Mouse (Mus musculus): ENCODE data around the gene Hesx1. TPM values are rescaled to one million over a fixed set of nuclear protein-coding genes. Genes with fewer than 3 reads are reported as not detected.

Gene Hesx1
- total and polyA plus RNA-seq, 3 experiments, result 1.9 to 4.3 (median 3.9) TPM

GRCm38 (mm10) chr14:27031142-27031541, 36.9 kb downstream of the Hesx1 start:
- Histone ChIP-seq H3K4me2 (ENCODE audit: insufficient read depth, low read depth, poor library complexity, severe bottlenecking) (no peak overlapping the region), H3K4me3 (replicated peaks in 1 of 3; ENCODE audit: low read depth in 2 of 3, low read length in 2 of 3, poor library complexity in 1 of 3) (no peak overlapping the region), H3K9me3 (replicated peaks; ENCODE audit: low read length) (no peaks in the 10 kb centered on the region), H3K4me1 (ENCODE audit: control insufficient read depth in 1 of 2, insufficient read depth in 2 of 2) (no peaks in the 10 kb centered on the region), H3K27me3 (replicated peaks) (no peaks in the 10 kb centered on the region), H3K79me2 (replicated peaks; ENCODE audit: control insufficient read depth, extremely low read depth, insufficient read depth, poor library complexity, severe bottlenecking) (no peaks in the 10 kb centered on the region), H3K9ac (ENCODE audit: insufficient read depth, low read depth) (no peak overlapping the region), H3K36me3 (replicated peaks in 1 of 2; ENCODE audit: control insufficient read depth in 1 of 2, insufficient read depth in 1 of 2, low read length in 1 of 2) (no peaks in the 10 kb centered on the region), H3K27ac (ENCODE audit: insufficient read depth, low read depth) (no peak overlapping the region)
- DNase-seq (ENCODE audit: extremely low read depth), result peak; percentile 61
- TF ChIP-seq SMC3 (IDR thresholded peaks at IDR 0.05; ENCODE audit: low read depth, low read length), result peak; percentile 76
- peak; percentile 72 for TF ChIP-seq RAD21 (IDR thresholded peaks at IDR 0.05; ENCODE audit: low read depth, low read length)
- TF ChIP-seq ZC3H11A (IDR thresholded peaks at IDR 0.05; ENCODE audit: low read depth, low read length), result peak; percentile 33
- TF ChIP-seq E2F4 (IDR thresholded peaks at IDR 0.05; ENCODE audit: insufficient replicate concordance, low read depth, low read length), result no peak
- TF ChIP-seq MEF2A (IDR thresholded peaks at IDR 0.05; ENCODE audit: borderline replicate concordance, low read depth, low read length), result no peak
- no peak for TF ChIP-seq USF1 (IDR thresholded peaks at IDR 0.05; ENCODE audit: low read depth, low read length)
- TF ChIP-seq MAZ (IDR thresholded peaks at IDR 0.05; ENCODE audit: low read depth, low read length), result no peak
- TF ChIP-seq CTCF (conservative IDR thresholded peaks at IDR 0.05 in 1 of 2, IDR thresholded peaks at IDR 0.05 in 1 of 2; ENCODE audit: low read depth in 2 of 2, low read length in 2 of 2), result peak; percentile 80 to 97
- in situ Hi-C loops (cut with MboI; ENCODE audit: low pct_ligation_motif_present, low pct_unique_long_range_greater_than_20kb, low sequenced_read_pairs), result loop anchor here (5.0 kb wide), 1 partner anchor 66 kb away; no protein-coding TSS in a partner anchor
- dilution Hi-C loops (cut with MboI; ENCODE audit: extremely low pct_ligation_motif_present, extremely low pct_unique_long_range_greater_than_20kb, low sequenced_read_pairs), result no loop called here

DNA sequence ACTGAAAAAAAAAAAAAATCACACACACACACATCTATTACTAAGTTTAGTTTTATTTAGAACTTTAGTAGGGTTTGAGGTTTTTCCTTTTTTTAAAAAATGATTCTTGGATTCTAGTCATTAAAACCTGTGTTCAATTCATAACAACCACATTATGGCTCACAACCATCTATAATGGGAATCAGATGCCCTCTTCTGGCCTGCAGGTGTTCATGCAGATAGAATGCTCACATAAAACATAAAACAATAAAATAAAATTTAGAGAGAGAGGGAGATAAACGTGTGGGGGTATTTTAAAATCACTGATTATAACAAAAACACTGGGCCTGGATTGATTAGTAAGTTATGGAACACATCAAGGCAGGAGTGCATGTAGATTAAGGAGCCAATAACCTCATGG, 43.3 kb downstream of the Hesx1 start:
- Histone ChIP-seq H3K36me3 (replicated peaks in 1 of 2; ENCODE audit: control insufficient read depth in 1 of 2, insufficient read depth in 1 of 2, low read length in 1 of 2) (no peaks in the 10 kb centered on the region), H3K27ac (ENCODE audit: insufficient read depth, low read depth) (no peak overlapping the region), H3K4me3 (replicated peaks in 1 of 3; ENCODE audit: low read depth in 2 of 3, low read length in 2 of 3, poor library complexity in 1 of 3) (no peak overlapping the region), H3K4me1 (ENCODE audit: control insufficient read depth in 1 of 2, insufficient read depth in 2 of 2) (peaks cover 5 to 14% of the 10 kb centered on the region in 2 experiments; a peak in 3 of 4 replicates), H3K9me3 (replicated peaks; ENCODE audit: low read length) (no peaks in the 10 kb centered on the region), H3K27me3 (replicated peaks) (peaks cover 24% of the 10 kb centered on the region), H3K9ac (ENCODE audit: insufficient read depth, low read depth) (no peak overlapping the region), H3K4me2 (ENCODE audit: insufficient read depth, low read depth, poor library complexity, severe bottlenecking) (no peak overlapping the region), H3K79me2 (replicated peaks; ENCODE audit: control insufficient read depth, extremely low read depth, insufficient read depth, poor library complexity, severe bottlenecking) (no peaks in the 10 kb centered on the region)
- in situ Hi-C loops (cut with MboI; ENCODE audit: low pct_ligation_motif_present, low pct_unique_long_range_greater_than_20kb, low sequenced_read_pairs) (no loop called here), dilution Hi-C loops (cut with MboI; ENCODE audit: extremely low pct_ligation_motif_present, extremely low pct_unique_long_range_greater_than_20kb, low sequenced_read_pairs) (no loop called here)
- DNase-seq (ENCODE audit: extremely low read depth), result no peak
- TF ChIP-seq NELFE (IDR thresholded peaks at IDR 0.05; ENCODE audit: low read depth, low read length), result no peak
- peak in 1 of 2 experiments; percentile 23; a peak in 1 of 4 replicates for TF ChIP-seq CTCF (conservative IDR thresholded peaks at IDR 0.05 in 1 of 2, IDR thresholded peaks at IDR 0.05 in 1 of 2; ENCODE audit: low read depth in 2 of 2, low read length in 2 of 2)

DNA sequence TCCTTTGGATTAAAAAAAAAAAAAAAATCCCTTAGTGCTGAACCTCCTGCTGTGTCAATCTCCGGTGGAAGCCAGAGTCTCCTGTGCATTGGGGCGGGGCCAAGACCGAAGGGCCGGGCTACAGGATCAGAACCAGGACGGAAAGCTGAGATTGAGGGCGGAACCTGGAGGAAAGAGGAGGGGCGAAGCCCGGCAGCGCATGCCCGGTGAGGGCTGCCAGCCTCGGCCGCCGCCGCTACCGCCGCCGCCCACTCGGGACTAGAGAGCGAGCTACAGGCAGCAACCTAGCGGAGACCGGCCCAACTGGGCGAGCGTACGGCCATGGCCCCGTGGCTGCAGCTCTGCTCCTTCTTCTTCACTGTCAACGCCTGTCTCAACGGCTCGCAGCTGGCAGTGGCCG, 44.6 kb downstream of the Hesx1 start, which contains the start of gene Il17rd:
Il17rd (plus strand) TSS at position 159 of the 400 bp plus-strand sequence.
- TF ChIP-seq E2F4 (IDR thresholded peaks at IDR 0.05; ENCODE audit: insufficient replicate concordance, low read depth, low read length) (no peak), UBTF (IDR thresholded peaks at IDR 0.05; ENCODE audit: low read depth, low read length) (0 out of 2 replicates have a peak, but pooled peaks have one; percentile 35), ELF1 (IDR thresholded peaks at IDR 0.05; ENCODE audit: low read depth, low read length) (0 out of 2 replicates have a peak, but pooled peaks have one; percentile 31), MXI1 (IDR thresholded peaks at IDR 0.05; ENCODE audit: low read depth, low read length) (peak; percentile 45; the same call in 1 of the 2 replicates), NRF1 (IDR thresholded peaks at IDR 0.05; ENCODE audit: low read depth, low read length) (peak; percentile 94), EP300 (IDR thresholded peaks at IDR 0.05; ENCODE audit: low read length) (no peak), MAX (IDR thresholded peaks at IDR 0.05; ENCODE audit: low read length) (no peak), RCOR1 (conservative IDR thresholded peaks at IDR 0.05; ENCODE audit: low read depth, low read length) (no peak)
- Histone ChIP-seq H3K9ac (ENCODE audit: insufficient read depth, low read depth) (no peak within 1 kb of the TSS), H3K4me3 (replicated peaks in 1 of 3; ENCODE audit: low read depth in 2 of 3, low read length in 2 of 3, poor library complexity in 1 of 3) (peak within 1 kb of the TSS; percentile 9 to 69 (median 61)), H3K36me3 (replicated peaks in 1 of 2; ENCODE audit: control insufficient read depth in 1 of 2, insufficient read depth in 1 of 2, low read length in 1 of 2) (no peaks in the 10 kb centered on the region), H3K4me1 (ENCODE audit: control insufficient read depth in 1 of 2, insufficient read depth in 2 of 2) (peaks cover 7 to 23% of the 10 kb centered on the region in 2 experiments; a peak in 3 of 4 replicates), H3K4me2 (ENCODE audit: insufficient read depth, low read depth, poor library complexity, severe bottlenecking) (peak within 1 kb of the TSS; percentile 52), H3K9me3 (replicated peaks; ENCODE audit: low read length) (no peaks in the 10 kb centered on the region), H3K79me2 (replicated peaks; ENCODE audit: control insufficient read depth, extremely low read depth, insufficient read depth, poor library complexity, severe bottlenecking) (no peaks in the 10 kb centered on the region), H3K27ac (ENCODE audit: insufficient read depth, low read depth) (no peak within 1 kb of the TSS), H3K27me3 (replicated peaks) (peaks cover 24% of the 10 kb centered on the region)
- DNase-seq (ENCODE audit: extremely low read depth), result peak; percentile 80
- in situ Hi-C loops (cut with MboI; ENCODE audit: low pct_ligation_motif_present, low pct_unique_long_range_greater_than_20kb, low sequenced_read_pairs) (no loop called here), dilution Hi-C loops (cut with MboI; ENCODE audit: extremely low pct_ligation_motif_present, extremely low pct_unique_long_range_greater_than_20kb, low sequenced_read_pairs) (no loop called here)
